Mouse (Mus musculus) lung, postnatal 0 days (tissue): ENCODE measurements at regions not wholly inside any gene's neighbourhood (a gene's known extent, or its start where the extent isn't known, plus 50 kb on each side); places are given as distances from the start of the nearest gene placed in this dataset.

ENCODE experiments used
- CTCF ChIP-seq: IDR thresholded peaks from 2 replicates; pipeline ENCODE4 v1.5.1; 2016; ENCODE audit warnings: antibody characterized with exemption, mild to moderate bottlenecking
- EP300 ChIP-seq: IDR thresholded peaks from 2 replicates; pipeline ENCODE4 v1.6.1; 2016; ENCODE audit warnings: antibody characterized with exemption, mild to moderate bottlenecking, control low read depth

DNA sequence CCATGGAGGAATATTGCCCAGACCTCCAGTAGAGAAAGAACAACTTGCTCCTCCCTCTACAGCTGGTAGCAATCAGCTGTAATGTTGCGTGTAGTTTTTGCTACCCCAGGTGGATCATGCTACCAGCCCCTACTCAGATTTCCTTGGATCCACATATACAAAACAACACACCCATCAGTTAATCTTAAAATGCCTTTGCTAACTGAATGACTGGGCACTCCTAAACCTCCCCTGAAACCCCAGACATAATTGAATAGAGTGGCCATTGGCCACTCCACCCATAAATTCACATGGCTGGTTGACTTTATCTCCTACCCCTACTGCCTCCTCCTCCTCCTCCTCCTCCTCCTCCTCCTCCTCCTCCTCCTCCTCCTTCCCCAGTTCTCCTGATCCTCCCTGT, 1494.7 kb upstream of the Gm6569 start:
- TF ChIP-seq CTCF: no peak
- no peak for TF ChIP-seq EP300
